Mouse (Mus musculus) spleen, postnatal 4 days (tissue): ENCODE measurements around the gene Gcgr.
"Not testable (repeated sequence)": the region's sequence is repeated elsewhere in the genome, so short reads cannot be mapped to it uniquely, and the experiment has no call there.

Experiments used
- DNase-seq, 2 experiments: peaks; one replicate each; pipeline ENCODE4 v3.0.0; 2022; ENCODE audit warnings: low spot score in 2 of 2

Gcgr gene

GRCm38 (mm10) chr11:120506899-120507298, 23.6 kb upstream of the Gcgr start:
- no peak for DNase-seq

GRCm38 (mm10) chr11:120507611-120508289, 22.7 kb upstream of the Gcgr start:
- no peak for DNase-seq

- DNase-seq: no peak
Observed at GRCm38 (mm10) chr11:120508290-120508870, 22.1 kb upstream of the Gcgr start.

GRCm38 (mm10) chr11:120509940-120510339, 20.6 kb upstream of the Gcgr start:
- no peak for DNase-seq

- DNase-seq: peak in 1 of 2 experiments; percentile 65
Observed at GRCm38 (mm10) chr11:120510375-120511030, 20.0 kb upstream of the Gcgr start.

- no peak for DNase-seq
Observed at GRCm38 (mm10) chr11:120512790-120513453, 17.6 kb upstream of the Gcgr start.

GRCm38 (mm10) chr11:120514262-120514661, 16.2 kb upstream of the Gcgr start:
- DNase-seq: not testable (repeated sequence)

- DNase-seq: peak; percentile 84 to 96
Observed at GRCm38 (mm10) chr11:120515611-120516010, 14.9 kb upstream of the Gcgr start.

- no peak for DNase-seq
Observed at GRCm38 (mm10) chr11:120517147-120517546, 13.4 kb upstream of the Gcgr start.

GRCm38 (mm10) chr11:120518027-120518426, 12.5 kb upstream of the Gcgr start:
- no peak for DNase-seq

- DNase-seq: peak in 1 of 2 experiments; percentile 55
Observed at GRCm38 (mm10) chr11:120518558-120518957, 11.9 kb upstream of the Gcgr start.

GRCm38 (mm10) chr11:120519738-120520137, 10.8 kb upstream of the Gcgr start:
- peak in 1 of 2 experiments; percentile 66 for DNase-seq

- peak in 1 of 2 experiments; percentile 63 for DNase-seq
Observed at GRCm38 (mm10) chr11:120520498-120520897, 10.0 kb upstream of the Gcgr start.

- DNase-seq: no peak
Observed at GRCm38 (mm10) chr11:120520967-120521540, 9.4 kb upstream of the Gcgr start.

- no peak for DNase-seq
Observed at GRCm38 (mm10) chr11:120522581-120522980, 7.9 kb upstream of the Gcgr start.

- no peak for DNase-seq
Observed at GRCm38 (mm10) chr11:120525959-120526358, 4.5 kb upstream of the Gcgr start.

GRCm38 (mm10) chr11:120527690-120528354, 2.7 kb upstream of the Gcgr start:
- no peak for DNase-seq

GRCm38 (mm10) chr11:120528903-120529302, 1.6 kb upstream of the Gcgr start:
- DNase-seq: no peak

GRCm38 (mm10) chr11:120531646-120532045, 1.1 kb downstream of the Gcgr start:
- no peak for DNase-seq

- no peak for DNase-seq
Observed at GRCm38 (mm10) chr11:120534093-120534492, 3.6 kb downstream of the Gcgr start.

- DNase-seq: no peak
Observed at GRCm38 (mm10) chr11:120535145-120535544, 4.6 kb downstream of the Gcgr start.
